Mouse (Mus musculus) heart, embryonic 16.5 days (tissue): ENCODE data around the gene Ap3b2. TPM values are rescaled to one million over a fixed set of nuclear protein-coding genes. Genes with fewer than 3 reads are reported as not detected.
A peak's percentile ranks its signal among the peaks of the same experiment; 100 is the strongest.

Experiments
- ATAC-seq: fragments of 200-750 bp; cut with Nextera tagmentation; replicated peaks from 2 replicates; pipeline ENCODE4 v1.8.0; 2017; ENCODE audit warnings: moderate number of reproducible peaks; ENCODE audit not compliant: insufficient read depth, low FRiP score; ENCODE audit errors: extremely low read depth
- H3K27ac ChIP-seq: fragments of 300-500 bp; sonication (generic); 2 replicates; pipeline ENCODE4 v1.5.1; 2014; ENCODE audit warnings: mild to moderate bottlenecking, low read length, control low read depth, moderate library complexity
- H3K27me3 ChIP-seq: fragments of 300-500 bp; sonication (generic); 2 replicates; pipeline ENCODE4 v1.6.1; 2014; ENCODE audit warnings: low read length, mixed read lengths; ENCODE audit not compliant: control insufficient read depth, insufficient read depth
- H3K36me3 ChIP-seq: fragments of 300-500 bp; sonication (generic); 2 replicates; pipeline ENCODE4 v1.6.1; 2014; ENCODE audit not compliant: control insufficient read depth, insufficient read depth
- H3K4me1 ChIP-seq: fragments of 300-500 bp; sonication (generic); 2 replicates; pipeline ENCODE4 v1.6.1; 2014; ENCODE audit warnings: low read length, mixed read lengths; ENCODE audit not compliant: control insufficient read depth, insufficient read depth
- H3K4me2 ChIP-seq: fragments of 300-500 bp; sonication (generic); 2 replicates; pipeline ENCODE4 v1.6.1; 2014; ENCODE audit warnings: low read depth, mild to moderate bottlenecking, control low read depth, low read length
- H3K4me3 ChIP-seq: fragments of 300-500 bp; sonication (generic); 2 replicates; pipeline ENCODE4 v1.5.1; 2014; ENCODE audit warnings: mild to moderate bottlenecking, control low read depth, low read length
- H3K9ac ChIP-seq: fragments of 300-500 bp; sonication (generic); 2 replicates; pipeline ENCODE4 v1.6.1; 2014; ENCODE audit warnings: low read length, control low read depth
- H3K9me3 ChIP-seq: fragments of 300-500 bp; sonication (generic); replicated peaks from 2 replicates; pipeline ENCODE4 v1.6.1; 2016; ENCODE audit warnings: low read length; ENCODE audit not compliant: control insufficient read depth
- WGBS: fragments of 180-500 bp; shearing (Covaris S2); extraction: QIAGEN DNeasy Blood & Tissue Kit; methylation state at CpG from one replicate; pipeline ENCODE4 v1.1.7; 2014; 5-methylcytosine and 5-hydroxymethylcytosine counted together
- polyA plus RNA-seq: library from polyadenylated mRNA; unstranded; fragments of >200 nt; fragmentation: Nextera tagmentation; extraction: Ambion mirVana; gene quantifications from 2 replicates; pipeline ENCODE4 v1.2.1, GENCODE M21; 2015

Ap3b2 gene
- polyA plus RNA-seq, 1 experiment from 2014 or later = 0.84 TPM

- 6% methylated on average over 13 of the region's 13 CpGs for WGBS
- Histone ChIP-seq H3K27me3 (no peaks in the 10 kb centered on the region), H3K9me3 (no peaks in the 10 kb centered on the region), H3K4me3 (peak overlapping the region; percentile 96), H3K9ac (peak overlapping the region; percentile 81), H3K4me2 (peak overlapping the region; percentile 95), H3K27ac (peak overlapping the region; percentile 93), H3K36me3 (peaks cover 12% of the 10 kb centered on the region), H3K4me1 (peaks cover 19% of the 10 kb centered on the region)
- ATAC-seq = 0 out of 2 replicates have a peak, but pooled peaks have one; percentile 8
Measured at GRCm38 (mm10) chr7:81523663-81524017, 29.9 kb upstream of the Ap3b2 start.

DNA sequence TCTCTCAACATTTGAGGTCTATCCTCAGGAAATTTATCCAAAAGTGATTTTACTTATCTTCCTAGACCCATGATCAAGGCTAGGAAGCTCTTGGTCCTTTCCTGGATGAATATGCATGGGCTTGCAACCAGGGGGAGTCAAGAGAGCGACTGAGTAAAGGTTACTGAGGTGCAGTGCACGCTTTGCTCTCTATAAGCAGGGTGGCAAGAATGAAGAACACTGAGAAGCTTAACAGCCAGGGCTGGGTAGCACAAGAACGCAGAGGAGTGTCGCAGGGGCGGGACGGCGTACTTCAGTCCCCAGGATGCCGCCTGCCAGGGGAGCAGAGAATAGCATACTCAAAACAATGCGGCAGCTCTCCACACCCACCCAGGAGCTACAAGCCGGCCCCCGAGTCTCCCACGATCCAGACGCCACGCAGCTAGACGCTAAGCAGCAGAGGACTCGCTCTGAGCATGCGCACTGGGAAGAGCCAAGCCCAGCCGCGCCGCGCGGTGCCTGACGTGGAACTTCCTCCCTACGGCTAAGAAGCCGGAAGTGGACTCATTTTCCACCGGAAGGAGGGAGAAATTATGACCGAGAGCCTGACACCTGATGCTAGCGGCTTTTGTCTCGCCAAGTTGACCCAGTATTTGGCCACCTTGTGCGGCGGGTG, 29.4 kb upstream of the Ap3b2 start:
- Histone ChIP-seq H3K4me1 (peaks cover 19% of the 10 kb centered on the region), H3K9me3 (no peaks in the 10 kb centered on the region), H3K4me2 (peak overlapping the region; percentile 95), H3K4me3 (peak overlapping the region; percentile 96), H3K27me3 (no peaks in the 10 kb centered on the region), H3K9ac (peak overlapping the region; percentile 81), H3K36me3 (peaks cover 10% of the 10 kb centered on the region), H3K27ac (peak overlapping the region; percentile 93)
- peak; percentile 97 for ATAC-seq
- under 1% methylated on average over 31 of the region's 31 CpGs for WGBS

DNA sequence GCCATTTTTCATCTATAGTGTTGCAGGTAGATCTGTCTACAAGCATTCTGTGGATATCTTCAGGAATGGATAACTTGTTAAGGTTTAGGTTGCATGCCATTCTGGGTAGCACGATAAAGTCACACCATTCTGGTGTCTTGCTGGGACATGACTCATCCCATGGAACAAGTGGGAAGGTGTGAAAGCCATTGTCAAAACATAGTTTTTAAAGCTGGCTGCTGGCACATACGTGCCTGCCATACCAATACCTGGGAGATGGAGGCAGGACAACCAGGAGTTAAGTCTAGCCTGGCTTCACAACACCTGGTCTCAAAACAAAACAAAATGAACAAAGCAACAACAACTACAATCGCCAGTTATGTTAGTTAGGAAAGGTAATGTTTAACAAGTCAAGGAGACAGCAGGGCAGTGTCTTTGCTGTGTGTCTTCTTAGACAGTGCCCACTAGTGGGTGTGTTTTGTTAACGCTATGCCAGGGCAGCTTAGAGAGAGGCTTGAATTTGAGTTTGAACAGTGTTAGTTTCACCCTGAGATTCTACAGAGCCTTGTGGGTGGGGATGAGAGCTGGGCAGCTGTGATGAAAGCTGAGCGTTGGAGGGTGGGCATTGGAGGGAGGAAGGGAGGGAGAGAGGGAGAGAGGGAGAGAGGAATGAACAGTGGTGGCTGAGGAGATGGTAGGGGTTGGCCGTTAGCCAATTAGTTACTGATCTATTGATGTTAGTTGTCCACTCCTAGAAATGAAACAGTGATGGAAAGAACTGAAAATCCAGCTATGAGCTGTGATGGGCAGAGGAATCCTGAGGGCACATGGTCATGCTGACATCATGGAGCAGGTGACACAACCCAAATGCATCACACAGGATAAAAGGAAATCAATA, 22.7 kb upstream of the Ap3b2 start:
- H3K9me3 ChIP-seq = no peaks in the 10 kb centered on the region
- 55% methylated on average over 6 of the region's 6 CpGs for WGBS
- no peak for ATAC-seq
- H3K4me1 ChIP-seq = no peaks in the 10 kb centered on the region
- H3K27ac ChIP-seq = no peak overlapping the region
- no peak overlapping the region for H3K9ac ChIP-seq
- H3K4me2 ChIP-seq = no peak overlapping the region
- no peaks in the 10 kb centered on the region for H3K36me3 ChIP-seq
- H3K27me3 ChIP-seq = no peaks in the 10 kb centered on the region
- no peak overlapping the region for H3K4me3 ChIP-seq

DNA sequence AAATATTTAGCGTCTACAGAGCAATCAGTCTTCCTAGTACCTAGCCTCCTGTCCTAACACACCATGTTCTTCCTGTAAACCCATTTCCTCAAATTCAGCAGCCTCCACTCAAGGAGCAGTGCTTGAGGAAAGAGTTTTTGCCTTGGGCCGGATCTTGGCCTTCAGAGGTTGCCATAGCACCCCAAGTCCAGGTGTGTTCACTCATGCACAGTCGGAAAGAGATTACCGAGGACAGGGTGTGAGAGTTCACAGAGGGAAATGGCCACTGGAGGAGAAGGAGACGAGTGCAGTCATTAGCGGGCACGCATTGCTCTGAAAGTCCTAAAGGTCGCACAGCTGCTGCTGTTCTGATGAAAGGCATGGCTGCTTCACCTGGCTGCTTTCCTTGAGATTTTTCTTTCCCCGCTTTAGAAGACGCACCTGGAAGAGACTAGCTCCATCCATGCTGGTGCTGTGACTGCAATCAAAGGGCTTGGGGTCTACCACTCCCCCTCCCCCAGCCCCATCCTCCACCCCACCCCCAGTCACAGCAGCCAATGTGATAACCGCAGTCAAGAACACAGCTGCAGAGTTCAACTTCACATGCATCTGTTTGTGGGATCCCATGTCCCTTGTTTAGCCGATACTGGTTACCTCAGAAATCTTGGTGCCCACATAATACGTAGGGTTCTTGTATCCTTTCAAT, 21.3 kb upstream of the Ap3b2 start:
- Histone ChIP-seq H3K4me3 (no peak overlapping the region), H3K4me2 (no peak overlapping the region), H3K27me3 (no peaks in the 10 kb centered on the region), H3K9me3 (no peaks in the 10 kb centered on the region), H3K9ac (no peak overlapping the region), H3K36me3 (no peaks in the 10 kb centered on the region), H3K4me1 (no peaks in the 10 kb centered on the region), H3K27ac (no peak overlapping the region)
- ATAC-seq = no peak
- 40% methylated on average over 13 of the region's 13 CpGs for WGBS

DNA sequence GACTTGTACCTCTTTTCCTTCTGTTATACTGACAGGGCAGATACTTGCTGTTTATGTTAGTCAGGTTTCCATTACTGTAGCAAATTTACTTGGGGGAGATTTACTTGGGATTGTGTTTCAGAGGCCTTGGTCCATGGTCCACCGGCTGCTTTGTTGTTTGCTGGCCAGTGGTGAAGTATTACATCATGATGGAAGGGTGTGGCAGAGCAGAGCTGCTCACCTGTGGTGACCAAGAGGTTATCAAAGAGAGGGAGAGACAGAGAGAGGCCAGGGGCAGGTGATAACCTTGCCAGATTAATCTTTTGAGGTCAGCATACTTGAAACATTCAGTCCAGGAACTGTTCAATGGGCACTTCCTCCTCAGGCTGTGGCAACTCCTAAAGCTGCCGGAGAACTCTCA, 7.3 kb upstream of the Ap3b2 start:
- Histone ChIP-seq H3K4me3 (no peak overlapping the region), H3K9me3 (no peaks in the 10 kb centered on the region), H3K27ac (no peak overlapping the region), H3K27me3 (peaks cover 3% of the 10 kb centered on the region), H3K4me1 (no peaks in the 10 kb centered on the region), H3K9ac (no peak overlapping the region), H3K36me3 (no peaks in the 10 kb centered on the region), H3K4me2 (no peak overlapping the region)
- WGBS = 56% methylated on average over 2 of the region's 2 CpGs
- no peak for ATAC-seq

DNA sequence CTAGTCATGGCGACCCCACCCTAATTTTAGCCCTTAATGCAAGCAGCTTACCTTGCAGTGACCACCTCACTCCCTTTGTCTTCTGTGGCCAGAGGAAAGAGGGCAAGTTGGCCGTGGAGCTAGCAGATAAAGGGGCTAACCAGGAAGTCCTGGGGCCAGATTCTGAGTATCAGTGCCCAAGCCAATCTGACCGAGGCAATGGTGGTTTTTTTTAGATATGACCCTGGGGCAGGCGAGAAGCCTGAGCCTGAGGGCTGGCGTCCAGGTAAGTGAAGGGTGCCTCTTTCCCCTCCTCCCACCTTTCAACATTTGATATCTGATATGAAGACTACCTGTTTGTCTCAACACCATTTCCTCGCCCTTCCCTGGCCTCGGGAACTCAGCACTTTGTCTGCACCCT, 4.5 kb upstream of the Ap3b2 start, which contains the start of gene BC048679:
BC048679 (minus strand) TSS at position 101 of the 400 bp plus-strand sequence.
- Histone ChIP-seq H3K36me3 (no peaks in the 10 kb centered on the region), H3K4me1 (peaks cover 4% of the 10 kb centered on the region), H3K27ac (no peak within 1 kb of the TSS), H3K4me3 (no peak within 1 kb of the TSS), H3K27me3 (peaks cover 22% of the 10 kb centered on the region), H3K9me3 (no peaks in the 10 kb centered on the region), H3K4me2 (no peak within 1 kb of the TSS), H3K9ac (no peak within 1 kb of the TSS)
- 48% methylated on average over 7 of the region's 7 CpGs for WGBS
- ATAC-seq = no peak

DNA sequence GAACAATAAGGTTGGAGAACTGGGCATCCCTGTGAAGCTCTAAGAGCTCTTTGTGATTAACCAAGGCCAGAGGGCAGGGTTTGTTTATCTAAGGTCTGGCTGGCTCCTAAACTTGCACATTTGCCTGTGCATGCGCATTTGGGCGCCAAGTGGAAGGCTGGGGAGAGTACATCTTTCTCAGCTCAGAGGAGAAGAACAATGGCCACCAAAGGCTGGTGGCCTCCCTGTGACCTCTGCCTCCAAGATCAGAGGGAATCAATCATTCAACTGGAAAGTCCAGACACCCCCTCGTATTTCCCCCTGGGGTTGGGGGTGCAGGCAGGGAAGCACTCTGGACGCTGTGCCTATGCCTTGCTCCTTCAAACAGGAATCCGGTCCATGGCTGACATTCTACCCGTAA, 3.4 kb upstream of the Ap3b2 start:
- WGBS = 41% methylated on average over 6 of the region's 6 CpGs
- H3K27me3 ChIP-seq = peaks cover 31% of the 10 kb centered on the region
- ATAC-seq = no peak

GRCm38 (mm10) chr7:81492628-81493027, 1.1 kb downstream of the Ap3b2 start:
- no peaks in the 10 kb centered on the region for H3K9me3 ChIP-seq
- 50% methylated on average over 9 of the region's 9 CpGs for WGBS
- peaks cover 33% of the 10 kb centered on the region for H3K27me3 ChIP-seq
- H3K4me1 ChIP-seq = peaks cover 7% of the 10 kb centered on the region
- no peaks in the 10 kb centered on the region for H3K36me3 ChIP-seq
- H3K4me3 ChIP-seq = no peak overlapping the region; the same call in 1 of the 2 replicates
- no peak overlapping the region for H3K27ac ChIP-seq
- H3K4me2 ChIP-seq = peak overlapping the region; percentile 90; the same call in 1 of the 2 replicates
- H3K9ac ChIP-seq = no peak overlapping the region
- ATAC-seq = no peak

More for the DNA sequence above, 3.4 kb upstream of the Ap3b2 start:
- H3K9me3 ChIP-seq = no peaks in the 10 kb centered on the region
- no peak overlapping the region for H3K9ac ChIP-seq
- H3K4me1 ChIP-seq = peaks cover 7% of the 10 kb centered on the region
- no peak overlapping the region for H3K27ac ChIP-seq
- H3K36me3 ChIP-seq = no peaks in the 10 kb centered on the region
- no peak overlapping the region for H3K4me3 ChIP-seq
- H3K4me2 ChIP-seq = no peak overlapping the region
